Mouse (Mus musculus): ENCODE measurements around the gene Mycbpap. TPM values are rescaled to one million over a fixed set of nuclear protein-coding genes. Genes with fewer than 3 reads are reported as not detected.

Gene Mycbpap
- 1.1 and 5.4 TPM in 2 replicates for total RNA-seq (2014; fragmentation: Nextera tagmentation)
- 0.13 TPM in 1 of 2 replicates, not detected in the other for total RNA-seq (2017)

DNA sequence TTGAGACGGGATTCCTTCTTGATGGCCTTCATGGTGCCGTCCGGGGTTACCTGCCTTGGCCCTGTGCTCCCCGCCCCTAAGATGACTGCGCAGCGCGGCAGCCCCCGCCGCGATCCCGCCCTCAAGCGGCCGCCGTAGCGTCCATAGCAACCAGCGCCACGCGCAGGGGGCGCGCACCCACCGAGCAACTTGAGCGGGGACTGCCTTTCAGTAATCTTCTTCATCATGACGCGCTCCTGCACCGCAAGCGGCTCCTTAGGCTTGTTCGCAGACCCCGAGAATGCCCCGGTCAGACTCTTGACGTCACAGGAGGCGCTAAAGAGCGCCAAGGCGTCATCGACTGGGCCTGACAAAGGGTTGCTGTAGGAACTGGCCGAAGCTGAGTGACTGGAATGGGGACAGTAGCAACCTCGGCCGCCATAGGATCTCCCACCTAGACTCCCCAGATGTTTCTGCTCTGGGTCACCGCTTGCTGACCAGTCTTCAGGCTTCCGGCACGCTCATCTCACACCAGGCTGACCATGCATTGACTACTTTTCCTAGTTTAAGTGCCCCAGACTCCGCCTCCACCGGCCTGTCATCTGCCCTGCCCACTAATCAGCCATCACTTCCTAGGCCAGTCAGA is at the start of gene Mycbpap:
Mycbpap (minus strand) TSS at position 524 of the 625 bp plus-strand sequence.
- ATAC-seq (replicated peaks; ENCODE audit: poor library complexity, severe bottlenecking): peak; percentile 88

GRCm38 (mm10) chr11:94570612-94571011 is 49.1 kb upstream of the Mycbpap start:
- ATAC-seq (replicated peaks; ENCODE audit: poor library complexity, severe bottlenecking): peak; percentile 33; the same call in 1 of the 2 replicates

- no peak for ATAC-seq (replicated peaks; ENCODE audit: poor library complexity, severe bottlenecking)
Observed at GRCm38 (mm10) chr11:94567326-94567725, 45.8 kb upstream of the Mycbpap start.

- no peak for ATAC-seq (replicated peaks; ENCODE audit: poor library complexity, severe bottlenecking)
Observed at GRCm38 (mm10) chr11:94566534-94566933, 45.0 kb upstream of the Mycbpap start.

GRCm38 (mm10) chr11:94565151-94565479 is 43.6 kb upstream of the Mycbpap start:
- no peak for ATAC-seq (replicated peaks; ENCODE audit: poor library complexity, severe bottlenecking)

DNA sequence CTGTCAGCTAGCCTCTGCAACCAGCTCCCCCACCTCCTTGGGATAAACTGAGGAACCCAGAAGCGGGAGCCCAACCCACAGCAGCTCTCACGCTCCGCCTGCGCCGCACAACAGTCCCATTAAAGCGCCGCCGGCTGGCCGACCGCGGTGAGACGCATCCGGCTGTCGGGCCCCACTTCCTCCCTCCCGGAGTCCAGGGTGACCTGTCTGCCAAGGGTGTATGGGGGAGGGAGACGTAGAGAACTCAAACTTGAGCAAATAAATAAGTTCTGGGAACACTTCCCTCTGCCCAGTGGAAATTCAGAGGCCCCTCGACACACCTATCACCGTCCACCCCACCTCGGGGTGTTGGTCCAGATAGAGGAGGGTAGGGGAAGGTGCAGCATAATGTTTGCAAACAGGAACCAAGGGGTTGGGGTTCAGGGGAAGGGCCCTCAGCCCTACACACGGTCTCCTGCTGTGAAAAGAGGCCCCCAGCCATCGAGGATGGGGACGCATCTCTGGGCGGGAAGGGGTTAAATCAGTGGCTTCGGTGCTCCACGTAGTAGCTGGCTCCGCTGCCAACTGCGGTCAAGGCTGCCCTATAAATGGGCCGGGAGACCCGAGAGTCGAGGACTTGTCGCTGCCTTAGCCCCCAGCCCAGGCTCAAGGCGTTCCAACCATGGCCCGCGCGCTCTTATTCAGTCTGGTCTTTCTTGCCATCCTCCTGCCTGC is 43.1 kb upstream of the Mycbpap start, which contains the start of gene Chad:
Chad (plus strand) TSS at position 611 of the 714 bp plus-strand sequence.
- peak; percentile 90 for ATAC-seq (replicated peaks; ENCODE audit: poor library complexity, severe bottlenecking)

DNA sequence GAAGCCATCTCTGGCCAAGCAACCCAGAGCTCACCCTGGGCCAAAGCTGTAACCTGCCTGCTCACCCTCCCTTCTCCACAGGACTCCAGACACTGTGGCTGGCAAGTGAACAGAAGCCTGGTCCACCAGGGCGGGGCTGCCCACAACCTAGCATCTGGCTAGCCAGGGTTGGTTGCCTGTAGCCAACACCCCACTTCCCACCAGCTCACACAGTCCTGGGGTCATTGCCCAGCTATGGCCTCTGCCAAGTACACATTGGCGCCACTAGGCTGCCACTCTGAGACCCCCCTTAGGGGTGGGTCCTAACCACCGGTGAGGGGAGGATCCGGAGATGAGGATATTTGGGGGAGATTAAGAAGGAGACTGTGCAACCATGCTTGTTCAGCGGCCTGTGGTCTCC is 42.3 kb upstream of the Mycbpap start:
- peak; percentile 36 for ATAC-seq (replicated peaks; ENCODE audit: poor library complexity, severe bottlenecking)

- ATAC-seq (replicated peaks; ENCODE audit: poor library complexity, severe bottlenecking): no peak
Observed at GRCm38 (mm10) chr11:94563383-94563782, 41.8 kb upstream of the Mycbpap start.

DNA sequence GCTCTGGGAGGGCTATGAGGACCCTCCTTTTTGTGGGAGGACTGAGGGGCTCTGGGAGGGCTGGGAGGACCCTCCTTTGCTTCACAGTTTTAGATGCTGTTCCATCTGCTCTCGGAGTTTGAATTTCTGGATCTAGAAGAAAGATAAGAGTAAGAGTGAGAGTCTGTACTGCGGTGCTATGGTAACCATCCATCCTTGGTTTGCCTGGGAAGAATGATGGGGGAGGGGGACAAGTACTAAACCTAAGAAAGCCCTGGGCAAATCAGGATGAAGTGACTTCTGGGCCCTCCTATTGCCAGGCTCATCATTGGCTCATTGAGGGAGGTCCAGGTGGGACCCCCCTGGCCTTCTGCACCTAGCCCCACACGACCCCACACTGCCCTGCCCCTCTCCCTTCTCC is 36.7 kb upstream of the Mycbpap start:
- ATAC-seq (replicated peaks; ENCODE audit: poor library complexity, severe bottlenecking): no peak

GRCm38 (mm10) chr11:94550442-94550744 is 28.9 kb upstream of the Mycbpap start:
- ATAC-seq (replicated peaks; ENCODE audit: poor library complexity, severe bottlenecking): no peak

GRCm38 (mm10) chr11:94549691-94550441 is 28.3 kb upstream of the Mycbpap start:
- peak; percentile 44 for ATAC-seq (replicated peaks; ENCODE audit: poor library complexity, severe bottlenecking)

DNA sequence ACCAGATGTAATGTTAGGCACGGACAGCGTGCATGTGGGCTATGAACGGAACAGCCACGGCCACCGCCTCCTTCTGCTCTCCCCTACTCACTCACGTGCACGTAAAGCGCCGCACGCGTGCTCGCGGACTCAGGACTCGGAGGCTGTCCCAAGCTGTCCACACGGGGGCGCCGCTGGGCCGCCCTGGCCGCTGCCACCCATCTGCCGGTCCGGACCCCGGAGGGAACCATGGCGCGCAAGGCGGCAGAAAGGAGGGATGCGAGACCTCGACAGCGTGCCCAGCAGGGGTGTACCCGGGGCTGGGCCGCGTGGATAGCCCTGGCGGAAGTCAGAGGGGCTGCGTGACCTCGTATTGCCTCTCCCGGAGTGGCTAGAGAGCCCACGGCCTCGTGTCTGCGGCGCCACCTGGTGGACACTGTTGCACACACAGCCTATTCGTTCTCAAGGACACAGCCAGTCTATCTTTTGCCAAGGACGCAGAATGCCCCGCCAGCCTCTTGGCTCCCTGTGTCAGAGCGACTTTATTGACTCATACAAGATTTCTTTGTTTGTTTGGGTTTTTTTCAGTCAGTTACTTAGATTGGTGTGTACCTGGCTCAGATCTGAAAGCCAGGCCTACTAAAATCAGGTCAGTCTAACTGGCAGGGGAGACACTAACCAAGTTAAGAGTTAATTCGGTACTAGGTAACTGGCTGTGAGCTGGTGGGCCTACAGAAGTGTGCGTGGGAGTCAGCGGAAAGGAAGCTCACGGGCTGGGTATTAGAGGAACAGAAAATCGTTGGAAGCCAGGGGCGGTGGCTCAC is 27.5 kb upstream of the Mycbpap start, which contains the start of gene Rsad1:
Rsad1 (minus strand) TSS at position 368 of the 803 bp plus-strand sequence.
- peak; percentile 90 for ATAC-seq (replicated peaks; ENCODE audit: poor library complexity, severe bottlenecking)

GRCm38 (mm10) chr11:94548041-94548784 is 26.7 kb upstream of the Mycbpap start:
- peak; percentile 28 for ATAC-seq (replicated peaks; ENCODE audit: poor library complexity, severe bottlenecking)

DNA sequence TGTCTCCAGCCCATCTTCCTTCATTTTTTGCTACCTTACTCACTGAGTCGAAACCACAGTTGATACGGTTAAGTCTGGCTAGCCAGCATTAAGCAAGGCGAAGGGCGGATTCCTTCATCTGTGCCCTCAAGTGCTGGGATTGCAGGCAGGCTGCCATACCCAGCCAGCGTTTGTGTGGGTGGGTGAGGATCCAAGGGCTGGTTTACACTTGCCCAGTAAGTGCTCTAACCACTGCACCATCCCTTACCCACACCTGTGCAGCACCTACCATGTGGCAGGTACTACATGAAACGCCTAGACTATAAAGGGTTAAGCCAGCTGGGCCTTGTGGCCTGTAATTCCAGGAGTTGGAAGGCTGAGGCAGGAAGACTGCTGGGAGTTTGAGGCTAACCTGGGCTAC is 25.7 kb upstream of the Mycbpap start:
- ATAC-seq (replicated peaks; ENCODE audit: poor library complexity, severe bottlenecking): no peak

GRCm38 (mm10) chr11:94546381-94546780 is 24.8 kb upstream of the Mycbpap start:
- no peak for ATAC-seq (replicated peaks; ENCODE audit: poor library complexity, severe bottlenecking)

DNA sequence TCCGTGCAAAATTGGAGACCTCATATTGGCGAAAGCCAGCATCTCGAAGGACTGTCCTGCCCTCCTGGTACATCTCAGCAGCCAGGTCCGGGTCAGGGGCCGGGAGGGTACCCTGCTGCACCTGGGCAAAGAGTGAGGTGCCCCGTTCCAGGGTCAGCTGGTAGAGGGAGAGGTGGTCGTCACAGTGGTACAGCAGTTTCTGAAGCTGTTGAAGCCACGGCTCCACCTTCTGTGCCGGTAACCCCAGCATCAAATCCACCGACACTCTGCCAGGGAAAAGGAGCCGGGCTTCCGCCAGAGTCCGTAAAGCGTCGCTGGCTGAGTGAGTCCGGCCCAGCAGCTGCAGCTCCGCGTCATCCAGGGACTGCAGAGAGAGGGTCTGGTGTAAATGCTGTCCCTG is 22.9 kb upstream of the Mycbpap start:
- no peak for ATAC-seq (replicated peaks; ENCODE audit: poor library complexity, severe bottlenecking)

GRCm38 (mm10) chr11:94543932-94544331 is 22.4 kb upstream of the Mycbpap start:
- ATAC-seq (replicated peaks; ENCODE audit: poor library complexity, severe bottlenecking): peak; percentile 67

- no peak for ATAC-seq (replicated peaks; ENCODE audit: poor library complexity, severe bottlenecking)
Observed at GRCm38 (mm10) chr11:94543344-94543743, 21.8 kb upstream of the Mycbpap start.

DNA sequence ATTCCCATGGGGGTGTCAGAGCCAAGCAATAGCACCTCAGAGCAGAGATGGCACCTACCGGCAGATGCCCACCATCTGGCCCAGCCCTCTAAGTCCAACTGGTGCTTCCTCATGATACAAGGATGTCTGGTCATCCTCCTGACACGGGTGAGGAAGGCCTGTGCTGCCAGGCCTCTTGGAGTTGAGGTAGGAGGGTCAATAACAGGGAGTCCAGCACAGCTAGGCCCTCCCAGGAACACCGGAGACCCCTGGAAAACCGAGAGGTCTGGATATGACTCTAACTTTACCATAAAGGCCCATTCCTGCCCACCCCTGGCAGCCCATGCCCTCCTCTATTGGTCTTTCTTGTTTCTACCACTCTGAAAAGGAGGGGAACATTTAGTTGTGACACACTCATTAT is 20.9 kb upstream of the Mycbpap start:
- no peak for ATAC-seq (replicated peaks; ENCODE audit: poor library complexity, severe bottlenecking)

GRCm38 (mm10) chr11:94539761-94540160 is 18.2 kb upstream of the Mycbpap start:
- no peak for ATAC-seq (replicated peaks; ENCODE audit: poor library complexity, severe bottlenecking)
